Mouse (Mus musculus): ENCODE results near the gene 1700109H08Rik. TPM values are rescaled to one million over a fixed set of nuclear protein-coding genes. Genes with fewer than 3 reads are reported as not detected.
"Not testable (repeated sequence)": the region's sequence is repeated elsewhere in the genome, so short reads cannot be mapped to it uniquely, and the experiment has no call there.

The 1700109H08Rik gene
- 1 to 10 TPM; 4.9 to 7.6 TPM for total RNA-seq (2021)
- long read RNA-seq, experiment 1, partial matches to known transcripts: 0 of 1 reads
- long read RNA-seq, experiment 1, other reads (novel, unspliced or antisense): 1 of 1 reads
- long read RNA-seq, experiment 2, partial matches to known transcripts: 0 of 1 reads
- long read RNA-seq, experiment 2, other reads (novel, unspliced or antisense): 1 of 1 reads

- DNase-seq (ENCODE audit: low spot score in 2 of 2): no peak
Measured at GRCm38 (mm10) chr5:3571266-3571665, at the start of gene 1700109H08Rik. 1700109H08Rik (plus strand) TSS chr5:3571566.

DNA sequence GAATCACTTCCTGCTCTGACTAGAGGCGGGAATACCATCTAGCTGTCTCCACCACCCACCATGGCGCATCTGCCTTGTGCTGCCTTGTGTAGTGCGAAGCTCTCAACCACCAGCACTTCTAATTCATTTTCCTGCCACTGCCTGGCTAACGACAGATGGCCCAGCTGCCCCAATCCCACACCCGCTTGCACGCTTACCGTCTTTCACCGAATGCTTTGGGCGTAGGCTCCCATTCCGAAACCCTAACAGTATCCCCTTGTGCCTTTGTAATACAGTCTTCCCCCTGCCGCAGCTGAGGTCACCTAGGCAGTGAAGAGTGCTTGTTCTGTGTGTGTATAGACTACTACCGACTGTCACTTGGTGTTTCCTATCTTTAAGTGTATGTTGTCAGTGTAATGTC, 49.6 kb upstream of the 1700109H08Rik start:
- DNase-seq (ENCODE audit: low spot score in 2 of 2): no peak

DNA sequence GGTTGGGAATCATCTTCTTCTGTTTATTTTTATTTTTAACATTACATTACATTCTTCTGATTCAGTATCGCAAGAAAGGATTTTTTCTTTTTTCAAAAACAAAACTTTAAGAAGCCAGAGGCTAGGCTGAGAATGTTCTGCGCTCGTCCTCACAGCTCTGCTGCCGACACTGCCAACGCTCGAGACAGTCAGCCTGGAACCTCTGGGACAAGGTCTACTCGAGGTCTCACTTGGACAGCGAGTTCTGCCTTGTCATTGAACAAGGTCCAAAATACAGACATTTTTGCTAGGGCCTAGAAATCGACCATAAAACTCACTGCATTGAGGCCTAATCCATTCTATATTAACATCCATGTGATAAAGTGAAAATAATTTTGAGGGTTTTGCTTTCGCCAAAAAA, 48.5 kb upstream of the 1700109H08Rik start:
- DNase-seq (ENCODE audit: low spot score in 2 of 2): no peak

GRCm38 (mm10) chr5:3527041-3527691, 44.2 kb upstream of the 1700109H08Rik start:
- no peak for DNase-seq (ENCODE audit: low spot score in 2 of 2)

GRCm38 (mm10) chr5:3529585-3530189, 41.7 kb upstream of the 1700109H08Rik start:
- DNase-seq (ENCODE audit: low spot score in 2 of 2): no peak

- not testable (repeated sequence) for DNase-seq (ENCODE audit: low spot score in 2 of 2)
Measured at GRCm38 (mm10) chr5:3532048-3532447, 39.3 kb upstream of the 1700109H08Rik start.

GRCm38 (mm10) chr5:3536592-3537212, 34.7 kb upstream of the 1700109H08Rik start:
- no peak for DNase-seq (ENCODE audit: low spot score in 2 of 2)

- no peak for DNase-seq (ENCODE audit: low spot score in 2 of 2)
Measured at GRCm38 (mm10) chr5:3538505-3539472, 32.6 kb upstream of the 1700109H08Rik start.

- no peak for DNase-seq (ENCODE audit: low spot score in 2 of 2)
Measured at GRCm38 (mm10) chr5:3541871-3542270, 29.5 kb upstream of the 1700109H08Rik start.

DNA sequence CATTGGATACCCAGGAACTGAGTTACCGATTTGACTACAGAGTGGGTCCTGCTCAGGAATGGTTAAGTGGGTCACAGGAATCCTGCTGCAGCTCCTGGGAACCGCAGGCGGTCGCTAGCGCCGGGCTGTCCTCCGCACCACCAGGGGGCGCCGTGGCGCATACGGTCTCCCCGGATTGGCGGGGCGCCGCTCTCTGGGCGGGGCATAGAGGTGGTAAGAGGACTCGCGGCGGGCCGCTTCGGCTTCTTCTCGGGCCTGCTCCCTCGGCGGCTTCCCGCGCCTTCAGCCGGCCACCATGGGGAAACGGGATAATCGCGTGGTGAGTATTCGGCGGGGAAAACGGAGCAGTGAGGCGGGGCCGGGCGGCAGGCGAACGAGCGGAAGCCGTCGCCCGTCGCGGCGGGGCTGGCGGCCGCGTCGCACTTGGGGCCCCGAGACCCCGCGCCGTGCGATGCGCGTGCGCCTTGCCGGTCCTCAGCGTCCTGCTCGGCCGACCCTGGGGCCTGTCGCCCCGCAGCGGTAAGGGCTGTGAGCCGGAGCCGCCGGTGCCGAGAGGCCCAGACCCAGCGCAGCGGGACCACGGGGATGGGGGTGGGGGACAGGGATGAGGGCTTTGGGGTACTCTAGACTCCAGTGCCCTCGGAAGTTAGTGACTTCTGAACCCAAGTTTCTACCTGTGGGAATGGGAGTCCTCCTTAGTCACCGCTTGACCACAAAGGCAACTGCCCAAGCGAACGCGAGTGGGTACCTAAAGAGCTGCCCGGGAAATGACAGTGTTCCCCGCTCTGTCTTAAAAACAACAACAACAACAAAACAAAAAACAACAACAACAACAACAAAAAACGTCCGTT, 27.5 kb upstream of the 1700109H08Rik start, which contains the start of gene Fam133b:
Fam133b (plus strand) TSS at position 205 of the 851 bp plus-strand sequence.
- DNase-seq (ENCODE audit: low spot score in 2 of 2): peak; percentile 97 to 98

GRCm38 (mm10) chr5:3544480-3544769, 26.9 kb upstream of the 1700109H08Rik start:
- no peak for DNase-seq (ENCODE audit: low spot score in 2 of 2)

- no peak for DNase-seq (ENCODE audit: low spot score in 2 of 2)
Measured at GRCm38 (mm10) chr5:3546226-3546625, 25.1 kb upstream of the 1700109H08Rik start.

DNA sequence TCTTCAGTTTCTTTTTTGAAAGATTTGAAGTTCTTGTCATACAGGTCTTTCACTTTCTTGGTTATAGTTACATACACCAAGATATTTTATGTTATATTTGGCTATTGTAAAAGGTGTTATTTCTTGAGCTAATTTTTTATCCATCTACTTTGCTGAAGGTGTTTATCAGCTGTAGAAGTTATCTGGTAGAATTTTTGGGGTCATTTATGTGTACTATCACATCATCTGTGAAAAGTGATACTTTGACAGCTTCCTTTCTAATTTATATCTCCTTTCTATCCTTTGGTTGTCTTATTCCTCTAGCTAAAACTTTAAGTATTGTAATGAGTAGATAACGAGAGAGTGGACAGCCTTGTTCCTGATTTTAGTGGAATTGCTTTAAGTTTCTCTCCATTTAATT, 19.9 kb upstream of the 1700109H08Rik start:
- no peak for DNase-seq (ENCODE audit: low spot score in 2 of 2)

DNA sequence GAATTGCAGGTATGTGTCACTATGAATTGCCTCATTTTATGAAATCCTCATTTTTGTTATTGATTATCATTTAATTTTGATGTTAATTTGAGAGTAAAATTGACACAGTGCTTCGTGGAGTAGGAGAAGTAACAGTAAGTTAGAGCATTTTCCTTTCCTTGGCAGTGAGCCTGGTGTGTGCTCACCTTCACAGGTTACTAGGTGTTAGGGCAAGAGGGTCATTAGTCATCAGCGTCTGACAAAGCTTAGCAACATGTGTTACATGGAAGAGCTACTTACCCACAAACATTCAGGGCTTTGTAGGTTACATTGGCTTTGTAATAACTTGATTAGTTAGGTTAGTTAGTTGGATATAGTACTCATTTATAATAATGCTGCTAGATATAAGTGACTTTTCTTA, 17.2 kb upstream of the 1700109H08Rik start:
- DNase-seq (ENCODE audit: low spot score in 2 of 2): no peak

DNA sequence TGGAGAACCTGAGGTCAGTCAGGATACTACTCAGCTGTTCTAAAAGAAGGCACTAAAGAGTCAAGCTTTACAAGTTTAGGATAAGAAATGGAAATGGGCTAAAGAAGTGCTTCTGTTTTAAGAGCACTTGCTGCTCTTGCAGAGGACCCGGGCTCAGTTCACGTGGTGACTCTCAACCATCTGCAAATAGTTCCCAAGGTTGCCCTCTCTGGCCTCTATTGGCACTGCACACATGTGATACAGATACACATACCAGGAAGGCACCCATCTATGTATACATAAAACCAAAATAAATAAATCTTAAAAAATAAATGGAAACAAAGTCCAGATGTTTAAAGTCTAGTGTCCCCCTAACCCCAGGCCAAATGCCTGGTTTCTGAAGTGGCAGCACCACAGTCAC, 3.5 kb downstream of the 1700109H08Rik start:
- DNase-seq (ENCODE audit: low spot score in 2 of 2): no peak

GRCm38 (mm10) chr5:3577939-3578338, 6.6 kb downstream of the 1700109H08Rik start:
- DNase-seq (ENCODE audit: low spot score in 2 of 2): no peak

GRCm38 (mm10) chr5:3579066-3579465, 7.7 kb downstream of the 1700109H08Rik start:
- no peak for DNase-seq (ENCODE audit: low spot score in 2 of 2)

DNA sequence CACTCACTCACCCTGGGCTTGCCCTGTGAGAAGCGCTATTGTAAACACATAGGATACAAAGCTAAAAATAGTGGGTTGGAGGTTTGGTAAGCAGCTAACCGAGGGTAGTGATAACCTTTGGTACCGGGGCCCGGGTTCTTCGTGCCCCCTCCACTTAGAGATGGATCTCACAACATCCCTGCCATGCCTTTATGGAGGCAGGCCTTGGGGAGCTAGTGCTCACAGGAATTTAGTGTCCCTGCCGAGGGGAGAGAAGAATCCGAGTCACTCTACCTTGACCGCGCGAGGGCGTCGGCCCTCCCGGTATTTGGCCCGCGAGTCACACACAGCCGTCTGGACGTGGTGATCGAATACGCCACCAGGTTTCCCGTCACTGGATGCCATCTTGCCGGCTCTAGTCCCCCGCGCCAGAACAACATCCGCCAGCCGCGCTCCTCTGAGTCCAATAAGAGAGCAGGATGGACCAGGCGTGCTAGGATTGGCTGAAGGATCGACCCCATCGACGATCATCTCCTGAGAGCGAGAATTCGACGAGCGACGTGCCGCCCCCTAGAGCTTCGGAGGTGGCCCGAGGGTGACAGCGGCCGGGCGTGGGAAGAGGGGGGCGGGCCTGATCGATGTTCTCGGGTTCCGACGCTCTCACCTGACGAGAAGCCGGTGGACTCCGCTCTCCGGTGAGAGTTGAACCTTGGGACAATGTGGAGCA, 24.5 kb downstream of the 1700109H08Rik start, which contains the start of gene Pex1:
Pex1 (plus strand) TSS at position 374 of the 706 bp plus-strand sequence.
- peak; percentile 93 to 97 for DNase-seq (ENCODE audit: low spot score in 2 of 2)

- DNase-seq (ENCODE audit: low spot score in 2 of 2): peak; percentile 84 to 88
Measured at GRCm38 (mm10) chr5:3596399-3596766, 25.0 kb downstream of the 1700109H08Rik start, which contains the start of gene Rbm48. Rbm48 (minus strand) TSS chr5:3596585.

Data from layer of hippocampus, postnatal 14 days (tissue).